Mouse (Mus musculus) urinary bladder, postnatal 14 days (tissue): ENCODE data around the gene Sgo2a.
"Not testable (repeated sequence)": the region's sequence is repeated elsewhere in the genome, so short reads cannot be mapped to it uniquely, and the experiment has no call there.

ENCODE experiments used
- DNase-seq: peaks from one replicate; pipeline ENCODE4 v3.0.0; 2021; ENCODE audit warnings: low spot score

Gene Sgo2a

DNA sequence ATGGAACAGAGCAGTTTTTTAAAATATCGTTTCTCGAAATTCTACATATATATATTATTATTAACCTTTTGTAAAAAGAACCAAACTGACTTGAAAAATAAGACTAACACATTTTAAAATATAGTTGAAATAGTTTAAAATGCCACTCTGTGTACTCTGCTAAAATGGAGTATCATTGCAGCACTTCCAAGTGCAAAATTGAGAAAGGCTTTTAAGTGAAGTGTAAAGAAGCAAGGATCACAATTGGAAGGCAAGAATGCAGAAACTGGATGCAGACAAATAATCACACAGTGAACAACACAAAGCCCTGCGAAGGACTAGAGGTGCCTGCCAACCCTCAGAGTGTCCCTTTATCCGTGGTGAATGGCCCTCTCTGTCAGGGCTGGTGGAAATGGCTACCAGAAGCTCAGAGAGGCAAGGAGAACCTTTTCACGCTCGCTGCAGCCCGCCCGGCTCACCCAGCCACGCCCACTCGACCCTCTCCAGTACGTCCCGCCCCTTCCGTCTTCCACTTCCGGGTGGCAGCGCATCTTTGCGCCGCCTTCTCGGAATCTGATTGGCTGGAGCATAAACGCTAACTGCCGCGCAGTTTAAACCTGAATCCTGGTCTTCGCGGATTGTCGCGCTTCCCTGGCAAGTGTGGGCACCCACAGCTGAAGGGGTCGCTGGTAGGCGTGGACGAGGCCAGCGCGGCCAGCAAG, at the start of gene Sgo2a:
Gene Sgo2a, plus strand, starts transcription at position 540 of the 701 bp plus-strand sequence.
- DNase-seq: peak; percentile 95

DNA sequence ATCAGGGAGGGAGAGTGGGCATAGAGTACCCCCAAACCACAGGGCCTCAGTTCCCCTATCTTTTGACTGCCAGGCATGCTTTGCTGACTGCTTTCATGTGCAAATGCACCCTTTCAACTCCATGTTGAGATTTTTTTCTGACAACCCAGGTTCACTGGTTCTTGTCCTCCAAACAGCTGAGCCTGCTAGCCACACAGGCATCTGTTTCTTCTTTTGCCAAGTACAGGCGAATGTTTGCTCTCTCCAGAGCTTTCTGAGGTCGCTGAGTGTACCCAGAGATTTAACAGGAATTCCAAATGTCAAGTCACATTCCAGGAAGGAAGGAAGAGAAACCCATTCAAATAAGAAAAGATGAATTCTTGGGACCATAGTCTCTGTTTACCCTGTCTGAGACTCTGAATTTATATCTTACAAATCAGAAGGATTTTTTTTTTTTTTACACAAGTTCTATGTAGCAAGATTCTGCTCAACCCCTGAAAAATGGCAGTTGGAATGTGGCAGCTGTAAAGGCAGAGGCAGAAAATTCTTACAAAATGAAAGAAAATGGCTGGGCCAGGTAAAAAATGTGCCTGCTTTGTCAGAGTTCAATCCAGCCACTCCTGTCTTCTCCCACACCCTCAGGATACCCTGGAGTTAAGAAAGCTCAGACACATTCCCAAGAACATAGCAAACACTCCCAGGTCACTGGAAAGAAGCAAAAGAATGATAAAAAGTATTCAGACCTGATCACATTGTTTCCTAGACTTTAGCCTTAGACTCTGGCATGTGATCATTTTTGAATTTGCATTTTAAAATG, 48.0 kb upstream of the Sgo2a start:
- no peak for DNase-seq

DNA sequence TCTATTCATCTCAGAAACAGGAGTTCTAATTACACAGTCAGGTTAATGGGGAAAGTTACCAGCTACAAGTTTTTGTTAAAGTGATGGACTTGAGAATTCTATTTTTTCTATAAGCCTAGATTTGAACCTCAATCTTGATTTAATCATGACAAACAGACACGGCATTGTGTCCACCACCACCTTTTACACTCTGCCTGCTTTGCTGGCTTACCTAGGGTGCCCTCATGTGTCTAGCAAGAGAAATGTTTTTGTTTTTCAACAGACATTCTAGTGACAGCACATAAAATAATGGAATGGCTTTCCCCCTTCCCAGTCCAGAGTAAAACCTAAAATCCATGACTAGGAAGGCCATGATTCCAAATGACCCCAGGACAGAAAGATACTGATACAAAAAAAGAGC, 46.6 kb upstream of the Sgo2a start:
- no peak for DNase-seq

DNA sequence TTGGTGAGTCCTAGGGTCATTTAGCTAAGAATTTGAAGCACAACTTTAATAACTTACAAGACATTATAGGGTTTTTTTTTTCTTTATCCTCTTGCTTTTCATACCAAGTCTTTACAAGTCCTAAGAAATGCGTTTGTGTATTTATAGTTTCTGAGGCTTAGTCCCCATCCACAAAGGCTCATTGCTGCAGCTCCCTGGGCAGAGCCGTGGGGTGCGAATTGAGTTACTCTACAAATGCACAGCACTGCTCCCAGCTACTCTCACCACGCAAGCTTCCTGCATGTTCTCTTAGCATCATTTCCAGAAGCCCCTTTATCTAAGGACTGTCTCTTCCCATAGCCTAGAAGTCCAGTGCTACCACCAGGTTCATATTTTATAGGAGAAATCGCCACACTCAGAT, 46.1 kb upstream of the Sgo2a start:
- DNase-seq: no peak

DNA sequence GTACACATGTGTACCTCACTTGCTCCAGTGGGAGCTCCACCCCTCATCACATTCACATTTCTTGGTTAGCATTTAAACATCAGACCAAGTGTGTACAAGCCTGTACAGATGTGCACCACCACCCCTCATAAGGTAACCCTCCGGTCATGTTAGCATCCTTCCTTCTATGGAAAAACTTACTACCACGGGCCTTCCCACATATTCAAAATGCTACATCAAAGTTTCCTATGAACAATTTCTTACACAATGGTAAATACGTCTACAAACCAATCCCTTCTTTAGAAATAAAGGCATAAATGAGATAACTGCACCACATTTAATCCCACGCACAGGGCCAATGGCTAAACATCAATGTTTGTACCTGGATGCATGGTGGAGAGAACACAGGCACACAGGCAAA, 43.3 kb upstream of the Sgo2a start:
- DNase-seq: no peak

DNA sequence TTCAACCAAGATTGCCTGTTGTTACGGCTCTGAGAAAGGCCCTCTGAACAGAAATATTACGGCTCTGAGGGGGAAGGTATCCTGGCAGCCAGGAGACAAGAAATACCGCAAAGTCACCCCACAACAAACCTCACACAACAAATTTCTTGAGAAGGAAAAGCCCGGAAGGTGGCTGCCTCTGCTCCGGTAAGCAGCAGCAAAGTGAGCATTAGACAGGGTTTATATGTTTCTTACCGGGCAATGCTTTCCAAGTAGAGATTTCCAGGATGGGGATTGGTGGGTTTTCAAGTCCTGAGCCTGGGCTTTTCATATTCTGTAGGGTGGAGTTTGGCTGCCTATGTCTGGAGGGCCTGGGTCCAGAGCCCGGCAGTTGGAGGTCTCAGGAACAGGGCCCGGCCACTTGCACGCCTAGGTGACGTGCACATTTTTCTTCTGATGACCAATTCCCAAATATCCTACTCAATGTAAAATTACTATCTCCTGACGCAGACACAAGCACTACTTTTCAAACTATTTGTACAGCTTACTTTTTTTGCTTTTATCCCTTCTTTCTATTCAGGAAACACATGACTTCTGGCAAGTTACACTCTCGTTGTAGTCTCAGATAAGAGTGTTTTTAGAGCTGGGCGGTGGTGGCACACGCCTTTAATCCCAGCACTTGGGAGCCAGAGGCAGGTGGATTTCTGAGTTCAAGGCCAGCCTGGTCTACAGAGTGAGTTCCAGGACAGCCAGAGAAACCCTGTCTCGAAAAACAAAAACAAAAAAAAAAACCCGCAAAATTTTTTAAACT, 42.0 kb upstream of the Sgo2a start:
- no peak for DNase-seq

DNA sequence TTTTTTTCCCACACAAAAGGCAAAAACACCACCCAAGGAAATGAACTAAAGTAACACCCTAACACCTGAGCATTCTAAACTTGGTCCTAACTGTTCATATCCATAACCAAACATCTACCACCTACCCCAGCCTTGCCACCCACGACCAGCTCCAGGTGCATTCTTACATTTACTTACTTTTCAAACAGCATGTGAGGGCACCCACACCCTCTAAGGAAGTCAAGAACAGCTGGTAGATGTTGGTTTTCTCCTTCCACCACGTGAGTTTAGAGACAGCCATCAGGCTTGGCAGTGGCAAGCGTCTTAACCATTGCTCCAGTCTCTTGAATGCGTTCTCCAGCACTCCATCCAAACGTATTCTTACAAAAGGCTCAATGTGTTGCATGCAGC, 41.4 kb upstream of the Sgo2a start:
- no peak for DNase-seq

DNA sequence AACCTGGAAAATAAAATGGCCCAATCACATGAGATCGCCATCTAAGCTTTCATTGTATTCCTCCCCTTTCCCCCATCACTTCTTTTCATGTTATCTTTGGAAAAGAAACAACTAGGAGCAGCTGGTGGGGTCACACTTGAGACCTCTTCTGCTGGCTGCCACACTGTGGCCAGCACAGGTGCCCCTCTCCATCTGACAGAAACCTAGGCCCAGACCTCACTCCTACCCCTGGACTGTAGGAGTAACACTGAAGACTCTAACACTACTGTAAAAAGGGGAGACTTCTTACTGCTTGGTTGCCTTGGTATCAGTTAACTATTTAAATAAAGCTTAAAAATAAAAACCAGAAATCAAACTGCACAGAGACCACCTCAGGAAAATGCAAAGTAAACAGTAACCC, 40.0 kb upstream of the Sgo2a start:
- DNase-seq: no peak

DNA sequence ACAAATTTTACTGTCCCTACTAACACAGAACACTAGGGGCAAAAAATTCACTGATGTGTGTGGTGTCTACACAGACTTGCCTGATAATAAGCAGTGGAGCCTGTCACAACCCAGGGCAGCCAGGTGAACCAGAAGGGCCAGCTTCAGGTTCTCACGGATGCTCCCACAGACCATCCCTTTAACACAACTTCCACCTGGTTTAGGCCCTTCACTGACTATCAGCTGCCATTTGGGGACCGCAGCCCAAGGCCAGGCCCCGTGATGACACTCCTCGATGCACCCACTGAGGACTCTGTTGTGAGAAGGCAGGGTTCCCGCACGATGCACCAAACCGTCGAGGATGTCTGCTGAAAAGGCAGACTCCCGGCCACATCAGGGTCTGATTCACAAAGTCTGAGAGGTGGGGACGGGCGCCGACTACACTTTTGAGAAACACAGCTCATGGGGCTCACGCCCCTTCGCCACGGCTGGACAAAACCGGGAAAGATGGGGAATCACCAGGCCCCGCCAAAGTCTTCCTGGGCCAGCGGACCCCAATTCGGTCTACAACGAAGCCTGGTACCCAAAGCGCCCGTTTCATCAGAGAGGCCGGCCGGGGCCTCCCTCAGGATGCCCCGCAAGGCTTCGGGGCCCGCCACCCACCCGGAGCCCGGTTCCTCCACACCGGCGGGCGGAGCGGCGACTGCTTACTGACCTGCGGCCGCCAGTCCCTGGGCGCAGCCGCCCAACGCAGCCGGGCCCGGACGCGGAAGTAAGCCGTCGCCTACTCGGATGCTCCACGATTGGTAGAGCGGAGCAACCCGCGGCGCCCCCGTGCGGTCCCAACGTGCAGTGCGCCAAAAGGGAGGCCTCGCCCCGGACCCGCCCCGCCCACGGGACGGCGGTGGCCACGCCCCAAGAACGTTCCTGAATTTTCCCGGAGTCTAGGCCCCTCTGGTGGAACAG, 26.2 kb upstream of the Sgo2a start:
- peak; percentile 98 for DNase-seq

DNA sequence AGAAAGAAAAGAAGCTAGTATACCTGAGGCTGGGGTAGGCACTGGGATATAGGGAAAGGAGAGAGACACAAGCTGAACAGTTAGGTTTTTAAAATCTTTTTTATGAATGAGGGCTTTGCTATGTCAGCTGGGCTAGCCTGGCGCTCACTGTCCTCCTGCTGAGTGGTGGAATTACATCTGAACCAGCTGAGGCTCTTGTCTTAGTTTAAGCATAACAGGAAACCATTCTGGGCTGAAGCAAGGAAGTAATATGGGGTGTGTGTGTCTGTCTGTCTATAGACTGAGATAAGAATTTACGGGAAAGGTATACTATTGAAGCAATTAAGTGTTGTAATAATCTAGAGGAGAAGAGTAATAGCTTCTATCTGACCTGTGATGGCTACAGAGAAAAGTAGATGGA, 24.2 kb upstream of the Sgo2a start:
- DNase-seq: no peak

DNA sequence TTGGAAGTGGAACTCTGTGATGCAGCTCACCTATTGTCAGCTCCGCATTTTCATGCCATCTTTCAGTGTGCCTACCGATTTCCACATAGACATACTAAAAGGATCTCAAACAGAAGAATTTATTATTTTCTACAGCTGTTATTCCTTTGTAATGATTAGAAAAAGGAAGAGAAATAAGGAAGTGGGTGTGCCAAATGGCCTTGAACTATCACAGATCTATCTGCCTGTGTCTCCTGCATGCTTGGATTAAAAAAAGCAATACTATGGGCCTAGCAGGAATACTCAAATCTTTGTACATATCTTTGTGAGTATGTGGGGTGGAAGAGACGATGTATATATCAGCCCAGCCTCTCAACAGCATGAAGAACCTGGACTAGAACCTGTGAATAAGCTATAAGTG, 18.9 kb upstream of the Sgo2a start:
- DNase-seq: no peak

DNA sequence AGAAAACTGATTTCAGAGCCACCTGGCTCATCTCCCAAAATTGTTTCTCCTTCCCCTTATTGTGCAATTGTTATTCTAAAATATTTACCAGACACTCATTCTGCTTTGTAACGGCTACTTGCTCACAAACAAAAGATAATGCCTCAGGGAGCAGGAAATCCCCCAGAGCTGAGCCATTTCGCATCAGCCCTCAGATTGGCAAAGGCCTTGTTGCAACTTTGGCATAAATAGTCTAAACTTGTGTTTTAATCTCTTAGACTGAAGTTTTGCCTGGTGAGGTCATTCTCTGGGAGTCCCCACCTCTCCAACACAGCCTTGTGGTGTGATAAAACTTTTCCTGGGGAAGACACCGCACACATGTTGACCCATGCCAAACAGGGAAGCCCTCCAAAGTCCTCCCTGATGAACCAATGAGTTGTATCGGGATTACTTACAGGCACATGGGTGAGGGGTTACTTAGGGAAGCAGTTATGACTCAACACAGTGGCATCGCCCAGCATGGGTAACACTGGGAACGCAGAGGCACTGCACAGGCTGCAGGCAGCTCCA, 6.6 kb upstream of the Sgo2a start:
- DNase-seq: peak; percentile 6

DNA sequence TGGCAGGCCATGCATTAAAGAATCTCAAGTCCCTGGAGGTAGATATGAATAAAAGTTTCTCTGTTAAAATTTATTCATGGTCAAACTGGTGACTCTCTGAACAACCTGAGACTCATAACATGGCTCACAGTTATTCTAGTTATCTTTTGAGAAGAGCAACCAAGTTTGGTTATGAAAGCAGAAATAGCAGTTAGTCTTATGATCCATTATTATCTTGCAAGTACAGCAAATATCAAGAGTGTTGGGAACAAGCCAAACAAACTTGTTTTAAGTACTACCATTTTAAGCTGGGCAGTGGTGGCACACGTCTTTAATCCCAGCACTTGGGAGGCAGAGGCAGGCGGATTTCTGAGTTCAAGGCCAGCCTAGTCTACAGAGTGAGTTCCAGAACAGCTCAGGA, 4.5 kb upstream of the Sgo2a start:
- no peak for DNase-seq

DNA sequence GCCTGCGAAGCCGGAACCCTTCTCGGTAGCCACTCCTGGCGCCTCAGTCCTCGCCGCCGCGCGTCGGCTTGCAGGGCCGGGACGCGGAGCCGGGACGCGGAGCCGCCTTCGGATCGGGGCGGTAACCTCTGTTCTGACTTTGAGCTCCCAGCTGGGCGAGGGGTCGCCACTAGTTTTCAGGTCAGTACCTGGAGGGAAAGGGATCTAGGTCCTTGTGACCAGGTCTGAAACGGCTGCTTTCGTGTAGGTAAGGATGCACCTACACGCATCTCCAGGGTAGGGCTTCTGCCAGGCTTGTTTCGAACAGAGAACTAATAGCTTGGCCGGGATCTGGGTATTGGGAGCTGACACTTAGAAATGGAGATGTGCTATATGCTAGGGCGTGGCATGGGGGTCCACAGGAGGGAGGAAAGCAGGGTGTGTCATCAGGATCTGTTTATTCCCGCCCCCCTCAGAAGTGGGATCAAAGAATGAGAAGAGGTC, 403 bp downstream of the Sgo2a start:
- no peak for DNase-seq

DNA sequence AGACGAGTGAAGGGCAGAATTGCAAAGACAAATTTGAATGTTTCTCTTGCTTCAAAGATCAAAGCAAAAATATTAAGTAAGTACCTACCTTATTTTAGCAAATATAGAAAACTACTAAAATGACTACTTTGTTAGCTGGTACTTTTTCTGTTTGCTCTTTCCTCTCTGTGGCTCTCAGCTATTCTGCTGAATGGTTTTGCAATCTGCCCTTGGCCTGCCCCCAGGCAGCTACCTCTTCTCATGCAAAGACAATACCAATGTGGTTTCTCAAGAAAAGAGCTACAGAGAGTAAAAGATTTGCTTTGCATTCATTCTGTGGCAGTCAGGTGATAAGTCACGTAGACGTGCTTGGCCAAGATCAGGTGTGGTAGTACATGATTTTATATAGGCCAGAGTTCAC, 2.4 kb downstream of the Sgo2a start:
- DNase-seq: no peak

DNA sequence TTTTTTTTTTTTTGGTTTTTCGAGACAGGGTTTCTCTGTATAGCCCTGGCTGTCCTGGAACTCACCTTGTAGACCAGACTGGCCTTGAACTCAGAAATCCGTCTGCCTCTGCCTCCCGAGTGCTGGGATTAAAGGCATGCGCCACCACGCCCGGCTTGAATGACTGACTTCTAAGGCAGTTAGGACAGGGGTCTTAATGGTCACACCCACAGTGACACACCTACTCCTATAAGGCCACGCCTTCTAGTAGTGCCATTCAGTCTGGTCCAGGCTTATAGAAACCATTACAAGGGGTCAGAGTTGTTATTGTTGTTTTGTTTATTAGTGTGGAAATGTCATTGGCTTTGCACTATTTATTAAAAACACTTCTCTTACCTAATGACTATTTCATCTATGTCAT, 10.6 kb downstream of the Sgo2a start:
- DNase-seq: not testable (repeated sequence)

DNA sequence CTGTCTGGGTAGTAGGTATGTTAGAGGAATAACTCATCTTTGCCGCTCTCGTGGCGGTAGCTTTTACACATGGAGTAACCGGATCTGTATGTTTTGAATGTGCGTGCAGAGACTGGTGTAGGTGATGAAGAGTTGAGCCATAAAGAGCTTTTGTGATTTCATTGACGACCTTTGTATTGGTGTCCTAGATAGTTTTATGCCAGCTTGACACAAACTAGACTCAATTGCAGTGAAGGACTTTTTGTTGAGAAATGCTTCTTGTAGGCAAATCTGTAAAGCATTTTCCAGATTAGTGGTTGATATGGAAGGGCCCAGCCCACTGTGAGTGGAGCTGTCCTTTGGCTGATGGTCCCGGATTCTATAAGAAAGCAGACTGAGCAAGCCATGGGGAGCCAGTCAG, 23.1 kb downstream of the Sgo2a start, which contains the start of gene Kctd18:
Gene Kctd18, minus strand, starts transcription at position 101 of the 400 bp plus-strand sequence.
- no peak for DNase-seq

DNA sequence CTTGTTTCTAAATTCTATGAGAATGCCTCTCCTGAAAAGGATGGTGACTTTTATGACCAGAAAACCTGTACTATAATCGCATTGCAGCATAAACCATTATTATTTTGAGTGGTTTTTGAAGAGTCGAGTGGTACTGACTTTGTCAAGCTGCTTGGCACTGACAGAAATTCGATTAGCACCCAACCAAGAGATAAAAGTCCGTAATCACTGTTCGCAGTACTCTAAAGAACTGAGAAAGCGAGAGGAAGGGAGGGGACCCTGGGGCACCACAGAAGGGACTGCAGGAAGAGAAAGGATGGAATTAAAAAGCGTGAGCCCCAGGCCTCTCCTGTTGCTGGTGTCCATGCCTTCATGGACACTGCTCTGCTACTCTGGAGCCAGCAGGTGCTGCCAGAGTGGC, 31.9 kb downstream of the Sgo2a start:
- no peak for DNase-seq

DNA sequence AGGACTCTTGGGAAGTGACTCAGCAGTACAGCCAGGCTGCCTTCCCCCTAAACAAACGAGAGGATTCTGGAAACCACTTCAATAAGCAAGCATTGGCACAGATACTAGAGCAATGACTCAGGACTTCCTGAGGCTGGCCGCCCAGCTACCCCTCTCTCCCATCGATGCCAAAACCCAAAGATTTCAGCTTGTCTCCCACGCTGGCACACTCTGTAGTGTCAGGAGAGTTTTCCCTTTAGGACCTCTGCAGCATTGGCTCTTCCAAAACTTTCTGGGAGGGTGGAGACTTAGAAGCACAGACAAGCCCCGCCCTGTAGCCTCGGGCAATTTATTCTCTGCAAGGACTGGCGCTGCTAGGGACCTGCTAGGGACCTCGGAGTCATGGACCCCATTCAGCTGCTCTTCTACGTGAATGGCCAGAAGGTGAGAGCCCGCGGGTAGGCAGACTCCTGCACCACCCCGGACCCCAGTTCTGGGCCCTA, 33.9 kb downstream of the Sgo2a start, which contains the start of gene Aox1:
Gene Aox1, plus strand, starts transcription at position 296 of the 482 bp plus-strand sequence.
- peak; percentile 74 for DNase-seq

DNA sequence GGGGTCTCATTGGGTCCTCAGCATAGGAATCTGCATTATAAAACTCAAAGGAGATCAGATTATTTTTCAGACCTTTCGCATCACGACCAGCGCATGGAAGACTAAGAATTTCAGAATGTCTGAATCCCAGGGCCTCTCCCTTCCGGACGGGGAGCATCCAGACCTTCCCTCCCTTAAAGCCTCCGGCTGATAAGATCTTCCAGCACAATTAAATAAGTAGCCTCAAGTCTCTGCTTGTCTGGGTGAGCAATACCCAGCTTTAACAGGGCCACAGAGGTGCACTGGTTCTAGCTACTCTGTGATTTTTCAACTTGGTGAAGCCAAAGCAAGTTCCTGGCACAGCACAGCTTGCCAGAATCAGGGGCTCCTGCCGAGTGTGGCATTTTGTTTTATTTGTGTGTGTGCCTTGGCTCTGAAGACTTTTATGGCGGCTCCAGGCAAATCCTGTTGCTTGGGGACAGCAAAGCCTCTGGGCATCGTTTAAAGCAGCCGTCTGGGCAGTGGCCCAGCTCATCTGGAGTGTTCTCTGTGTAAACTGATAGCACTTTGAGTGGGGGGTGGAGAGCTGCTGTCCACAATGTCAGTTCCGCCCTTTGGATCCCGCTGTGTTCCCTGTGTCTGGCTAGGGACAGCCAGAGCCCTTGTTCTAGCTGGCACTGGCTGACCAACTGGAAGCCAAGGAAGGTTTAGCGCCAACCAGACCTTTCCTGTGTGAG, 34.5 kb downstream of the Sgo2a start:
- DNase-seq: peak; percentile 70
